Mouse (Mus musculus) left cerebral cortex, adult 2 months (tissue): ENCODE measurements at regions not wholly inside any gene's neighbourhood (a gene's known extent, or its start where the extent isn't known, plus 50 kb on each side); places are given as distances from the start of the nearest gene placed in this dataset.

Experiments used
- DNase-seq, 2 experiments: peaks; one replicate each; pipeline ENCODE4 v3.0.0; 2021 to 2022; ENCODE audit warnings: low spot score in 2 of 2, mixed read lengths in 1 of 2; ENCODE audit errors: extremely low spot score in 1 of 2
- H3K27ac ChIP-seq: fragments of 200-600 bp; 2 replicates; pipeline ENCODE4 v1.8.1; 2022
- H3K4me3 ChIP-seq: fragments of 200-600 bp; 2 replicates; pipeline ENCODE4 v1.8.1; 2022
- CTCF ChIP-seq: fragments of 200-600 bp; IDR thresholded peaks from 2 replicates; pipeline ENCODE4 v1.8.1; 2022; ENCODE audit warnings: antibody characterized with exemption, mild to moderate bottlenecking, moderate library complexity
- intact Hi-C: fragments of 180-260 bp; cut with DNase I; formaldehyde crosslinking; loops from one replicate; pipeline ENCODE4 v1.15.1; 2025
- microRNA-seq, 2 experiments: library from miRNA; unstranded; fragments of <30 nt; microRNA quantifications; one replicate each; pipeline ENCODE4 v1.2.0; 2021

DNA sequence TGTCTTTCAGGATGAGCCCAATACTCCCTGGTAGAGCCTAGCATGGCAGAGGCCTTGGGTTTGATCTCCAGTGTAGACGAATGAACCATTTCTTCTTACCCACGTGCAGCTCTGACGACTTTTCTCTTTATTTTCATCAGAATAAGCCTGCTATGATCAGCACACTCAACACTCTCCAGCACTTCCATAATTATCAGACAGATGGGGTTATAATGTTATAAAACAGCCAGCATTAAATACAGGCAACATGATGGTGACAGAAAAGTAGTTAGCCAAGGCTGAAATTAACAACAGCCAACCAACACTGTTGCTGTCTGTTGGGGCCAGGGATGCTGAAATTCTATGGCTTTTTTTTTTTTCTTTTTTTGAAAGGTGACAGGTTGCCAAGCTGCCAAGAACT is 67.7 kb upstream of the Mkln1 start:
- TF ChIP-seq CTCF = no peak; the same call in 1 of the 2 replicates
- no peak overlapping the region for H3K4me3 ChIP-seq
- no peak for DNase-seq
- no peak overlapping the region for H3K27ac ChIP-seq
- intact Hi-C loops = no loop called here

GRCm38 (mm10) chr6:31332254-31332653 is 66.3 kb upstream of the Mkln1 start:
- no peak overlapping the region for H3K4me3 ChIP-seq
- intact Hi-C loops = no loop called here
- H3K27ac ChIP-seq = no peak overlapping the region
- DNase-seq = no peak
- no peak for TF ChIP-seq CTCF

DNA sequence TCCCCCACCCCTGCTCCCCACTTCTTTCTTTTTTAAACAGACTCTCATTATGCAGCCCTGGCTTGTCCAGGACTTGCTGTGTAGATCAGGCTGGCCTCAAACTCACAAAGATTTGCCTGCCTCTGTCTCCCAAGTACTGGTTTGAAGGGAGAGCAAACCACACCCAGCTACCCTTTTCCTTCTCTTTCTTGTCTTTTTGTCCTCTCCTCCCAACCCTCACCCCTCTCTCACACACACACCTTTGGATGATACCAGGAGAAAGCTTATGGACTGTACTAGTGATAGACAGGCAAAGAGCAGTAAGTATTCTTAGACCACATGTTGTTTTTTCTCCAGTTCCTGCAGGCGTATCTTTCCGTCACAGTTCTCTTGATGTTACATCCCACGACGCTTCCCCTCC is 65.8 kb upstream of the Mkln1 start:
- Histone ChIP-seq H3K27ac (no peak overlapping the region), H3K4me3 (no peak overlapping the region)
- TF ChIP-seq CTCF = no peak
- intact Hi-C loops = no loop called here
- DNase-seq = no peak

DNA sequence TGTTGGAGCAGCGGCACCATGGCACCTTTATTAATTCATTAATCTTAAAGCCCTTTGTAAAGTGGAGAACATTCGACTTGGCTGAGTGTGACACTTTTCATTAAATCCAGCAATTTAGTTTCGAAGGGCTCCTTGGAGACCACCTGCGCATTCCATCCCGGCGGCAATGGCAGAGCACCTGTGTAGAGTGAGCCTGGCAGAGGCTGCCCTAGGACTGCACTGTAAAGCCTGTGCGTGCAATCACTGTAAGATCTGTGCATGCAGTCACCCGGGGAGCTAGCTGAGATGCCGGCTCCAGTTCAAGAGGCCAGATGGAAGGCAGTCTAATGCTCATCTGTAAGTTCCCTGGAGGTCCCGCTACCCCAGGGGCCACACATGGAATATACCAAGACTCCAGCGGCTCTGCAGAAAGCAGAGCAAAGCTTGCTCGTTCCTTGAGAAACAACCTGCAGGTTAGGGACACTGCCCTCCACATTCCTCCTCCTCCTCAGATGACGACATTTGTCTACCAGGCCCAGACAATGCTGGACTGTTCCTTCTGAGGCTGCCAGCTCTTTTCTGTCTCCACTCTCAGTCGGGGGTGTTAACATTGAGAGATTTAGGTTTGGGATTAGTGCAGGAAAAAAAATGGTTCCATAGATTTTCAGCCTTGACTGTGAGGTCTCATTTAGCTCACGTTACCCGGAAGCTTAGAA is 65.2 kb upstream of the Mkln1 start:
- intact Hi-C loops = no loop called here
- Histone ChIP-seq H3K4me3 (no peak overlapping the region), H3K27ac (no peak overlapping the region)
- DNase-seq = no peak
- no peak for TF ChIP-seq CTCF

GRCm38 (mm10) chr6:31334086-31334485 is 64.4 kb upstream of the Mkln1 start:
- intact Hi-C loops = no loop called here
- no peak for TF ChIP-seq CTCF
- no peak for DNase-seq
- Histone ChIP-seq H3K4me3 (no peak overlapping the region), H3K27ac (no peak overlapping the region)

- H3K4me3 ChIP-seq = no peak overlapping the region
- peak in 1 of 2 experiments; percentile 41 for DNase-seq
- intact Hi-C loops = no loop called here
- H3K27ac ChIP-seq = peak overlapping the region; percentile 58
- TF ChIP-seq CTCF = no peak
These were observed 59.2 kb upstream of the Mkln1 start for GRCm38 (mm10) chr6:31339122-31339947.

GRCm38 (mm10) chr6:31339948-31340250 is 58.6 kb upstream of the Mkln1 start:
- no peak for TF ChIP-seq CTCF
- no peak for DNase-seq
- intact Hi-C loops = no loop called here
- no peak overlapping the region for H3K4me3 ChIP-seq
- peak overlapping the region; percentile 58 for H3K27ac ChIP-seq

GRCm38 (mm10) chr6:31345366-31346084 is 53.0 kb upstream of the Mkln1 start:
- intact Hi-C loops = no loop called here
- no peak overlapping the region for H3K27ac ChIP-seq
- no peak overlapping the region for H3K4me3 ChIP-seq
- DNase-seq = no peak
- TF ChIP-seq CTCF = no peak

- no peak for DNase-seq
- no peak overlapping the region for H3K27ac ChIP-seq
- intact Hi-C loops = no loop called here
- TF ChIP-seq CTCF = no peak
- H3K4me3 ChIP-seq = no peak overlapping the region
These were observed 50.2 kb upstream of the Mkln1 start for GRCm38 (mm10) chr6:31348333-31348732.

Small RNA genes lying in the stretch of these regions (microRNA-seq; reads per million reads assigned to microRNA genes)
- 9,042 to 9,471 reads per million in 2 experiments for gene Mir29a
- gene Mir29b-1 = 34.1 to 45.4 reads per million in 2 experiments
